Mouse (Mus musculus): Measurements from ENCODE around the gene Rab7. TPM values are rescaled to one million over a fixed set of nuclear protein-coding genes. Genes with fewer than 3 reads are reported as not detected.
A peak's percentile ranks its signal among the peaks of the same experiment; 100 is the strongest.

The Rab7 gene
- polyA plus RNA-seq, 1 experiment = 163 TPM

DNA sequence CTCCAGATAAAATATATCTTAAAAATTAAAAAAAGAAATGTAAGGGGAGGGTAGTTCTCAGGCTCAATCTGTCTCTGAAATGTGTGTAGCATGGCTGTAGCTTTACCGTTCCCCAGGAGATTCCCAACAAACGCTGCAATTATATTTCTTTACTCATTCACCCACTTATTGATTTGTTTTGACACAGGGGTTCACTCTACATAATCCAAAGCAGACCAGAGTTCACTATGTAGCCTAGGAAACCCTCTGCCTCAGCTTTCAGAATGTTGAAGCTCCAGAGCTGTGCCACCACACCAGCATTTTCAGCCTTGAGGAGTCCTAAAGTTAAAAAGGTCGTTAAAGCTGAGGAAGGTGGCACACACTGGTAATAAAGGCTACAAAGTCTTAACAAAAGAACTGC is 20.9 kb upstream of the Rab7 start:
- H3K9ac ChIP-seq (ENCODE audit: low read depth, poor library complexity, severe bottlenecking) = no peak overlapping the region
- no peak for TF ChIP-seq CTCF (IDR thresholded peaks at IDR 0.05; ENCODE audit: low read depth, low read length)
- TF ChIP-seq EP300 (IDR thresholded peaks at IDR 0.05; ENCODE audit: insufficient read depth, low read depth, low read length) = no peak
- TF ChIP-seq POLR2A (IDR thresholded peaks at IDR 0.05; ENCODE audit: insufficient read depth, low read length) = no peak
- H3K4me1 ChIP-seq (ENCODE audit: control insufficient read depth, insufficient read depth, low read length) = peaks cover 2% of the 10 kb centered on the region
- H3K4me3 ChIP-seq (ENCODE audit: low read depth, low read length) = no peak overlapping the region
- H3K9me3 ChIP-seq (replicated peaks; ENCODE audit: control insufficient read depth, insufficient read depth, low read length, poor library complexity, severe bottlenecking) = no peaks in the 10 kb centered on the region
- H3K36me3 ChIP-seq (ENCODE audit: control insufficient read depth, insufficient read depth, low read length, poor library complexity, severe bottlenecking) = no peaks in the 10 kb centered on the region
- H3K27me3 ChIP-seq (ENCODE audit: control insufficient read depth, insufficient read depth, low read length, poor library complexity, severe bottlenecking) = no peaks in the 10 kb centered on the region
- H3K27ac ChIP-seq (ENCODE audit: insufficient read depth, low read length) = no peak overlapping the region

DNA sequence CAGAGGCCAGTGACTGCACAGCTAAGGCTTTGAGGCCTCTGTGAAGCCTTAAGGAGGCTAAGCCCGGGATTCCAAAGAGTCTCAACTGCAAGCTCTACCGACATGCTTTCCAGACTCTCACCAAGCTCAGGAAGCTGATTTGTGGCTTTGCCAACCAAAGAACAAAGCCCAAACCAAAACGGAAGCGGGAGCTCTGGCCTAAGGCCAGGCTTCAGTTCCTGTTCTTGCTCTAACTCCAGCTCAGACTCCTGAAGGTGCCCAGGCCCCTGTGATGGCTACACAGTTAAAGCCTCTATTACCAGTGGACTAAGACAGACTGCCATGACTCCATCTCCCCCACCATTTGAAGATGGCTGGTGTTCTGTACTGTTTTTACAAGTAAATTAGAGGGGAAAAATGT is 20.0 kb upstream of the Rab7 start:
- peaks cover 5% of the 10 kb centered on the region for H3K4me1 ChIP-seq (ENCODE audit: control insufficient read depth, insufficient read depth, low read length)
- no peak overlapping the region for H3K9ac ChIP-seq (ENCODE audit: low read depth, poor library complexity, severe bottlenecking)
- no peaks in the 10 kb centered on the region for H3K36me3 ChIP-seq (ENCODE audit: control insufficient read depth, insufficient read depth, low read length, poor library complexity, severe bottlenecking)
- H3K27ac ChIP-seq (ENCODE audit: insufficient read depth, low read length) = no peak overlapping the region
- no peak overlapping the region for H3K4me3 ChIP-seq (ENCODE audit: low read depth, low read length)
- no peaks in the 10 kb centered on the region for H3K9me3 ChIP-seq (replicated peaks; ENCODE audit: control insufficient read depth, insufficient read depth, low read length, poor library complexity, severe bottlenecking)
- TF ChIP-seq CTCF (IDR thresholded peaks at IDR 0.05; ENCODE audit: low read depth, low read length) (no peak), POLR2A (IDR thresholded peaks at IDR 0.05; ENCODE audit: insufficient read depth, low read length) (no peak), EP300 (IDR thresholded peaks at IDR 0.05; ENCODE audit: insufficient read depth, low read depth, low read length) (no peak)
- no peaks in the 10 kb centered on the region for H3K27me3 ChIP-seq (ENCODE audit: control insufficient read depth, insufficient read depth, low read length, poor library complexity, severe bottlenecking)

DNA sequence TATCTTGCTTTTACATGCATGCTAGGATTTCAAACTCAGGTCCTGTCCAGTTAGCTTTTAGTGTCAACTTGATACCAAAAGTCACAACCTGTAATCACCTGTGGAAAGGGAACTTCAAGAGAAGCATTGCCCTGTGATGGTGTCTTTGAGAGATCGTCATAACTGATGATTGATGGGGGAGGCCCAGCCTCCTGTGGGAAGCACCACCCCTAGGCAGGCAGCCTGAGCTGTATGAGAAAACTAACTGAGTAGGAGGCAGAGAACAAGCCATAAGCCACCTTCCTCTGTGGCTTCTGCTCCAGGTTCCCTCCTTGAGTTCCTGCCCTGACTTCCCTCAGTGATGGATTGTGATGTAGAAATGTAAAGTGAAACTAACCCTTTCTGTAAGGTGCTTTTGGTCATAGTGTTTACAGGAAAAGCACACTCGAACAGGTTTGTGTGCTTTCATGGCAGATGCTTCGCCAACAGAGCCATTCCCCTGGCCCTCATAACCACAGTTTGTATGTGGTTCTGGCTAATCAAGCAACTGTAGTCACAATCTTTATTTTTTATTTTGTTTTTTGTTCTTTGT is 19.1 kb upstream of the Rab7 start:
- Histone ChIP-seq H3K27me3 (ENCODE audit: control insufficient read depth, insufficient read depth, low read length, poor library complexity, severe bottlenecking) (no peaks in the 10 kb centered on the region), H3K4me1 (ENCODE audit: control insufficient read depth, insufficient read depth, low read length) (peaks cover 5% of the 10 kb centered on the region), H3K27ac (ENCODE audit: insufficient read depth, low read length) (no peak overlapping the region), H3K4me3 (ENCODE audit: low read depth, low read length) (no peak overlapping the region), H3K9ac (ENCODE audit: low read depth, poor library complexity, severe bottlenecking) (no peak overlapping the region), H3K36me3 (ENCODE audit: control insufficient read depth, insufficient read depth, low read length, poor library complexity, severe bottlenecking) (no peaks in the 10 kb centered on the region), H3K9me3 (replicated peaks; ENCODE audit: control insufficient read depth, insufficient read depth, low read length, poor library complexity, severe bottlenecking) (no peaks in the 10 kb centered on the region)
- TF ChIP-seq POLR2A (IDR thresholded peaks at IDR 0.05; ENCODE audit: insufficient read depth, low read length) (no peak), CTCF (IDR thresholded peaks at IDR 0.05; ENCODE audit: low read depth, low read length) (no peak), EP300 (IDR thresholded peaks at IDR 0.05; ENCODE audit: insufficient read depth, low read depth, low read length) (no peak)

DNA sequence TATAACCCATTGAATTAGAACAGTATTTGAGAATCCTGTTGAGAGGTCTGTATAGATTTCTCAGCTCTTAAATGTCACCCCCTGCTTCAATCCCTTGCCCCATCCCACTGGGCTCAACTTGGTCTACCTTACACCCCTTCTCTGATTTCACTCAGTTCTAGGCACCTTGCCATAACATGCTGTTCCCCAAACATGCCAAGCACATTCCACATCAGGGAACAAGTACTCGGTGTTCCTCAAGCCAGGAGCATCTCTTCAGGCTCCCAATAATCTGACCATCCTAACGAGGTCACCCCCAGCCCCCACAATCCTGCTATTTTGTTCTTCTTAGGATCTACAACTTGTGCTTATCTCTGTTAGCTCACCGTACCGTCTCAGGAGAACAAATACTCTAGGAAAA is 17.3 kb upstream of the Rab7 start:
- Histone ChIP-seq H3K4me3 (ENCODE audit: low read depth, low read length) (no peak overlapping the region), H3K9me3 (replicated peaks; ENCODE audit: control insufficient read depth, insufficient read depth, low read length, poor library complexity, severe bottlenecking) (no peaks in the 10 kb centered on the region), H3K27me3 (ENCODE audit: control insufficient read depth, insufficient read depth, low read length, poor library complexity, severe bottlenecking) (no peaks in the 10 kb centered on the region), H3K4me1 (ENCODE audit: control insufficient read depth, insufficient read depth, low read length) (peaks cover 5% of the 10 kb centered on the region), H3K9ac (ENCODE audit: low read depth, poor library complexity, severe bottlenecking) (no peak overlapping the region), H3K27ac (ENCODE audit: insufficient read depth, low read length) (no peak overlapping the region), H3K36me3 (ENCODE audit: control insufficient read depth, insufficient read depth, low read length, poor library complexity, severe bottlenecking) (no peaks in the 10 kb centered on the region)
- TF ChIP-seq CTCF (IDR thresholded peaks at IDR 0.05; ENCODE audit: low read depth, low read length) (no peak), POLR2A (IDR thresholded peaks at IDR 0.05; ENCODE audit: insufficient read depth, low read length) (no peak)

DNA sequence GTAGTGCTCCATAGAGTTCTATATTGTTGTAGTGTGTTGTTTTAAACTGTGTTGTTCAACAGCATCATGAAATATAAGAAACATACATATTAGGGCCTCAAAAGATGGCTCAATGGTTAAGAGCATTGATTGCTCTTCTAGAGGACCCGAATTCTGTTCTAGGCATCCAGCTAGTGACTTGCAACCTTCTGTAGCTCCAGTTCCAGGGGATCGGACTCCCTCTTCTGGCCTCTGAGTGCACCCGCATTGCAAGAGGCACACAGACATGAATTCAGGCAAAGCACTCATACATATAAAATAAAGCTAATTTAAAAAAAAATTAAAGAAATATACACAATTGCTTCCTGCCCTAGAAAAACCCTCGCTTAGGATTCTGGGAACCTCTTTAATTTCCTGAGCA is 16.3 kb upstream of the Rab7 start:
- Histone ChIP-seq H3K27ac (ENCODE audit: insufficient read depth, low read length) (no peak overlapping the region), H3K36me3 (ENCODE audit: control insufficient read depth, insufficient read depth, low read length, poor library complexity, severe bottlenecking) (no peaks in the 10 kb centered on the region), H3K4me1 (ENCODE audit: control insufficient read depth, insufficient read depth, low read length) (peaks cover 5% of the 10 kb centered on the region), H3K4me3 (ENCODE audit: low read depth, low read length) (no peak overlapping the region), H3K27me3 (ENCODE audit: control insufficient read depth, insufficient read depth, low read length, poor library complexity, severe bottlenecking) (no peaks in the 10 kb centered on the region), H3K9ac (ENCODE audit: low read depth, poor library complexity, severe bottlenecking) (no peak overlapping the region), H3K9me3 (replicated peaks; ENCODE audit: control insufficient read depth, insufficient read depth, low read length, poor library complexity, severe bottlenecking) (no peaks in the 10 kb centered on the region)
- no peak for TF ChIP-seq POLR2A (IDR thresholded peaks at IDR 0.05; ENCODE audit: insufficient read depth, low read length)
- TF ChIP-seq CTCF (IDR thresholded peaks at IDR 0.05; ENCODE audit: low read depth, low read length) = peak; percentile 49

DNA sequence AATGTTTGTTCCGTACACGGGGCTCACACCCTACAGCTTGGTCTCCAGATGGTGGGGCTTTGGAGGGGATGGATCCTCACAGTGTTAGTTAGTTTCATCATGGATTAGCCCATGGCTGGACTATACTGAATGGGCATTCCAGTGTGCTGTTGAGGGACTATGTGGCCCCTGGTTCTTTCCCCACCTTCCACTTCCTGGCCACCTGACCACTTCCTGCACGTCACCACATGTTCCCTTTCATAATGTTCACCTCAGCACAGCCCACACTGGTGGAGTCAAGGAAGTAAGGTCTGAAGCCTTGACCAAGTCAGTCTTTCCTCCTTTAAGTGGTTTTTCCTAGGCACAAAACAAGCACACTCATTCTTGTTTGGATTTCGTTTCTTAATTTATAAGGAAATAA is 15.5 kb upstream of the Rab7 start:
- Histone ChIP-seq H3K36me3 (ENCODE audit: control insufficient read depth, insufficient read depth, low read length, poor library complexity, severe bottlenecking) (no peaks in the 10 kb centered on the region), H3K27ac (ENCODE audit: insufficient read depth, low read length) (peak overlapping the region; percentile 45), H3K9me3 (replicated peaks; ENCODE audit: control insufficient read depth, insufficient read depth, low read length, poor library complexity, severe bottlenecking) (no peaks in the 10 kb centered on the region), H3K4me3 (ENCODE audit: low read depth, low read length) (no peak overlapping the region), H3K27me3 (ENCODE audit: control insufficient read depth, insufficient read depth, low read length, poor library complexity, severe bottlenecking) (no peaks in the 10 kb centered on the region), H3K9ac (ENCODE audit: low read depth, poor library complexity, severe bottlenecking) (no peak overlapping the region), H3K4me1 (ENCODE audit: control insufficient read depth, insufficient read depth, low read length) (peaks cover 7% of the 10 kb centered on the region)
- TF ChIP-seq POLR2A (IDR thresholded peaks at IDR 0.05; ENCODE audit: insufficient read depth, low read length) (no peak), CTCF (IDR thresholded peaks at IDR 0.05; ENCODE audit: low read depth, low read length) (no peak), EP300 (IDR thresholded peaks at IDR 0.05; ENCODE audit: insufficient read depth, low read depth, low read length) (no peak)

Data from ES-Bruce4 (cell line).